Mouse (Mus musculus) heart, adult 2 months (tissue): ENCODE results near the gene Ptpn7. TPM values are rescaled to one million over a fixed set of nuclear protein-coding genes. Genes with fewer than 3 reads are reported as not detected.

Source experiments
- DNase-seq, 2 experiments: peaks; one replicate each; pipeline ENCODE4 v3.0.0; 2021
- H3K27ac ChIP-seq: fragments of 200-600 bp; 2 replicates; pipeline ENCODE4 v1.8.1; 2022
- H3K27me3 ChIP-seq: fragments of 200-500 bp; 2 replicates; pipeline ENCODE4 v1.6.1; 2012; ENCODE audit warnings: mild to moderate bottlenecking, low read length, inconsistent platforms, mixed read lengths; ENCODE audit not compliant: control insufficient read depth, insufficient read depth
- H3K36me3 ChIP-seq: fragments of 200-500 bp; 2 replicates; pipeline ENCODE4 v1.6.1; 2012; ENCODE audit warnings: low read length, inconsistent platforms; ENCODE audit not compliant: control insufficient read depth, insufficient read depth
- H3K4me1 ChIP-seq: fragments of 200-500 bp; 2 replicates; pipeline ENCODE4 v1.6.1; 2011; ENCODE audit warnings: low read length; ENCODE audit not compliant: control insufficient read depth, insufficient read depth
- H3K4me3 ChIP-seq: fragments of 200-600 bp; 2 replicates; pipeline ENCODE4 v1.8.1; 2022
- H3K79me2 ChIP-seq: fragments of 200-500 bp; replicated peaks from 2 replicates; pipeline ENCODE4 v1.6.1; 2012; ENCODE audit warnings: mild to moderate bottlenecking, inconsistent platforms, low read length, moderate library complexity, mixed read lengths; ENCODE audit not compliant: control insufficient read depth, insufficient read depth
- H3K9ac ChIP-seq: fragments of 200-500 bp; 2 replicates; pipeline ENCODE4 v1.6.1; 2012; ENCODE audit warnings: low read depth, mild to moderate bottlenecking, control low read depth, inconsistent platforms, low read length, mixed read lengths
- CTCF ChIP-seq: fragments of 200-600 bp; IDR thresholded peaks from 2 replicates; pipeline ENCODE4 v1.8.1; 2022; ENCODE audit warnings: antibody characterized with exemption, mild to moderate bottlenecking, moderate library complexity
- EP300 ChIP-seq: fragments of 200-500 bp; IDR thresholded peaks from 2 replicates; pipeline ENCODE4 v1.6.1; 2011; ENCODE audit warnings: low read depth, low read length, control low read depth; ENCODE audit not compliant: insufficient read depth
- POLR2A ChIP-seq: fragments of 200-500 bp; IDR thresholded peaks from 2 replicates; pipeline ENCODE4 v1.6.1; 2011; ENCODE audit warnings: mild to moderate bottlenecking, low read depth, low read length, control low read depth; ENCODE audit not compliant: insufficient read depth
- WGBS: fragments of 180-500 bp; shearing (Covaris S2); methylation state at CpG from one replicate; pipeline ENCODE4 v1.1.7; 2018; 5-methylcytosine and 5-hydroxymethylcytosine counted together
- intact Hi-C: fragments of 180-260 bp; cut with DNase I; formaldehyde crosslinking; loops from one replicate; pipeline ENCODE4 v1.15.1; 2025
- polyA plus RNA-seq: library from polyadenylated mRNA; depleted of rRNA; stranded (reverse); fragments of >200 nt; gene quantifications from 2 replicates; pipeline ENCODE4 v1.2.3, GENCODE M21; 2012
- total RNA-seq, 2 experiments: library from RNA; stranded (reverse); gene quantifications; 2 replicates each; pipeline ENCODE4 v1.2.3; 2021

Gene Ptpn7
- total and polyA plus RNA-seq, 3 experiments, result 0.73 to 1.4 (median 0.82) TPM

- intact Hi-C loops, result no loop called here
- 55% methylated on average over 3 of the region's 3 CpGs for WGBS
- Histone ChIP-seq H3K27ac (no peak overlapping the region), H3K27me3 (no peaks in the 10 kb centered on the region; the same call in 1 of the 2 replicates), H3K79me2 (peaks cover 1% of the 10 kb centered on the region; the same call in 1 of the 2 replicates), H3K36me3 (no peaks in the 10 kb centered on the region), H3K4me1 (peaks cover 4% of the 10 kb centered on the region; the same call in 1 of the 2 replicates), H3K4me3 (no peak overlapping the region), H3K9ac (no peak overlapping the region)
- DNase-seq, result no peak
- TF ChIP-seq EP300, result no peak
- no peak for TF ChIP-seq POLR2A
- no peak for TF ChIP-seq CTCF
Observed at GRCm38 (mm10) chr1:135090914-135091313, 41.6 kb upstream of the Ptpn7 start.

- Histone ChIP-seq H3K4me3 (no peak overlapping the region), H3K27ac (peak overlapping the region; percentile 71), H3K36me3 (no peaks in the 10 kb centered on the region), H3K9ac (peak overlapping the region; percentile 22), H3K4me1 (peaks cover 8% of the 10 kb centered on the region; the same call in 1 of the 2 replicates), H3K79me2 (no peaks in the 10 kb centered on the region), H3K27me3 (no peaks in the 10 kb centered on the region)
- DNase-seq, result no peak
- WGBS, result 45% methylated on average over 7 of the region's 7 CpGs
- intact Hi-C loops, result loop anchor here (5.0 kb wide), 1 partner anchor 82 kb away; no protein-coding TSS in a partner anchor
- TF ChIP-seq CTCF, result peak; percentile 32
- no peak for TF ChIP-seq EP300
Observed at GRCm38 (mm10) chr1:135094723-135095122, 37.8 kb upstream of the Ptpn7 start.

GRCm38 (mm10) chr1:135095189-135095588 lies 37.3 kb upstream of the Ptpn7 start:
- Histone ChIP-seq H3K79me2 (no peaks in the 10 kb centered on the region), H3K4me3 (no peak overlapping the region), H3K36me3 (no peaks in the 10 kb centered on the region), H3K27me3 (no peaks in the 10 kb centered on the region), H3K9ac (no peak overlapping the region), H3K27ac (peak overlapping the region; percentile 71), H3K4me1 (peaks cover 8% of the 10 kb centered on the region; the same call in 1 of the 2 replicates)
- peak; percentile 80 for TF ChIP-seq EP300
- no peak for TF ChIP-seq CTCF
- peak; percentile 47; the same call in 1 of the 2 replicates for TF ChIP-seq POLR2A
- DNase-seq, result peak in 1 of 2 experiments; percentile 64
- intact Hi-C loops, result loop anchor here (5.0 kb wide), 1 partner anchor 83 kb away; no protein-coding TSS in a partner anchor
- 15% methylated on average over 7 of the region's 7 CpGs for WGBS

GRCm38 (mm10) chr1:135096312-135096711 lies 36.2 kb upstream of the Ptpn7 start:
- TF ChIP-seq EP300 (no peak), POLR2A (no peak), CTCF (no peak)
- no peak for DNase-seq
- H3K9ac ChIP-seq, result no peak overlapping the region
- no peak overlapping the region for H3K4me3 ChIP-seq
- intact Hi-C loops, result loop anchor here (5.0 kb wide), 1 partner anchor 84 kb away; no protein-coding TSS in a partner anchor
- no peaks in the 10 kb centered on the region for H3K27me3 ChIP-seq
- H3K4me1 ChIP-seq, result peaks cover 8% of the 10 kb centered on the region; the same call in 1 of the 2 replicates
- peak overlapping the region; percentile 71 for H3K27ac ChIP-seq
- H3K36me3 ChIP-seq, result no peaks in the 10 kb centered on the region
- WGBS, result 49% methylated on average over 11 of the region's 11 CpGs
- H3K79me2 ChIP-seq, result no peaks in the 10 kb centered on the region

- Histone ChIP-seq H3K27ac (peak overlapping the region; percentile 94; the same call in 1 of the 2 replicates), H3K4me3 (no peak overlapping the region), H3K9ac (no peak overlapping the region), H3K4me1 (peaks cover 8% of the 10 kb centered on the region; the same call in 1 of the 2 replicates), H3K79me2 (no peaks in the 10 kb centered on the region), H3K27me3 (no peaks in the 10 kb centered on the region), H3K36me3 (no peaks in the 10 kb centered on the region)
- DNase-seq, result no peak
- 93% methylated on average over 6 of the region's 6 CpGs for WGBS
- TF ChIP-seq POLR2A, result no peak
- TF ChIP-seq CTCF, result no peak
- TF ChIP-seq EP300, result no peak
- intact Hi-C loops, result loop anchor here (5.0 kb wide), 1 partner anchor 85 kb away; no protein-coding TSS in a partner anchor
Observed at GRCm38 (mm10) chr1:135097441-135097840, 35.1 kb upstream of the Ptpn7 start.

- H3K36me3 ChIP-seq, result no peaks in the 10 kb centered on the region
- intact Hi-C loops, result loop anchor here (5.0 kb wide), 1 partner anchor 86 kb away; no protein-coding TSS in a partner anchor
- no peak overlapping the region for H3K4me3 ChIP-seq
- peak; percentile 77 to 85 for DNase-seq
- H3K4me1 ChIP-seq, result peaks cover 8% of the 10 kb centered on the region; the same call in 1 of the 2 replicates
- no peaks in the 10 kb centered on the region for H3K27me3 ChIP-seq
- TF ChIP-seq POLR2A (peak; percentile 33; the same call in 1 of the 2 replicates), CTCF (no peak)
- peak overlapping the region; percentile 94 for H3K27ac ChIP-seq
- H3K9ac ChIP-seq, result peak overlapping the region; percentile 58
- WGBS, result 71% methylated on average over 7 of the region's 7 CpGs
- no peaks in the 10 kb centered on the region for H3K79me2 ChIP-seq
Observed at GRCm38 (mm10) chr1:135098441-135098840, 34.1 kb upstream of the Ptpn7 start.
